Mouse (Mus musculus): ENCODE results near the gene Zdhhc24. TPM values are rescaled to one million over a fixed set of nuclear protein-coding genes. Genes with fewer than 3 reads are reported as not detected.

The Zdhhc24 gene
- polyA plus RNA-seq (2017; shearing (Covaris generic)), result 10 to 100 TPM in 1 of 2 experiments, 1 to 10 TPM in 1; 6.8 to 12.0 TPM

GRCm38 (mm10) chr19:4878405-4879323 is at the start of gene Zdhhc24:
Gene Zdhhc24 (plus strand): TSS chr19:4878668.

GRCm38 (mm10) chr19:4839149-4839548 is 39.3 kb upstream of the Zdhhc24 start, which contains the start of the genes Ccs and Ccdc87:
Gene Ccs (minus strand): TSS chr19:4839332.
Gene Ccdc87 (plus strand): TSS chr19:4839366.

GRCm38 (mm10) chr19:4854552-4855469 is 23.7 kb upstream of the Zdhhc24 start, which contains the start of gene Ctsf:
Gene Ctsf (plus strand): TSS chr19:4855130.

GRCm38 (mm10) chr19:4877785-4878184 is 683 bp upstream of the Zdhhc24 start, which contains the start of gene Actn3:
Gene Actn3 (minus strand): TSS chr19:4877909.

GRCm38 (mm10) chr19:4905979-4906794 is 27.7 kb downstream of the Zdhhc24 start, which contains the start of gene Bbs1:
Gene Bbs1 (minus strand): TSS chr19:4906628.

GRCm38 (mm10) chr19:4927904-4928531 is 49.5 kb downstream of the Zdhhc24 start, which contains the start of gene Dpp3:
Gene Dpp3 (minus strand): TSS chr19:4928287.

Other genes with a start within 250 kb of the Zdhhc24 start
- gene Gm960, start 180.0 kb upstream of the Zdhhc24 start, polyA plus RNA-seq (2017; shearing (Covaris generic)), result under 1 TPM in 1 of 2 experiments, not detected in 1; 0.74 TPM
- gene Sptbn2, start 167.5 kb upstream of the Zdhhc24 start, polyA plus RNA-seq (2017; shearing (Covaris generic)), result under 1 TPM; 0.18 to 0.80 TPM
- 10 to 100 TPM; 35.8 TPM for gene Rbm4b, start 122.2 kb upstream of the Zdhhc24 start, polyA plus RNA-seq (2017; shearing (Covaris generic))
- 10 to 100 TPM; 47.2 to 53.7 TPM for gene Rbm4, start 84.8 kb upstream of the Zdhhc24 start, polyA plus RNA-seq (2017; shearing (Covaris generic))
- 10 to 100 TPM; 24.6 to 37.9 TPM for gene Gm21992, start 67.1 kb upstream of the Zdhhc24 start, polyA plus RNA-seq (2017; shearing (Covaris generic))
- 10 to 100 TPM; 37.0 to 61.2 TPM for gene Rbm14, start 67.0 kb upstream of the Zdhhc24 start, polyA plus RNA-seq (2017; shearing (Covaris generic))
- 100 to 1,000 TPM; 132 to 164 TPM for gene Ccs, start 39.3 kb upstream of the Zdhhc24 start, polyA plus RNA-seq (2017; shearing (Covaris generic))
- under 1 TPM; 0.05 to 0.41 TPM for gene Ccdc87, start 39.3 kb upstream of the Zdhhc24 start, polyA plus RNA-seq (2017; shearing (Covaris generic))
- 1 to 10 TPM; 3.3 to 6.6 TPM for gene Ctsf, start 23.5 kb upstream of the Zdhhc24 start, polyA plus RNA-seq (2017; shearing (Covaris generic))
- under 1 TPM; 0.06 to 0.35 TPM for gene Actn3, start 759 bp upstream of the Zdhhc24 start, polyA plus RNA-seq (2017; shearing (Covaris generic))
- gene Bbs1, start 28.0 kb downstream of the Zdhhc24 start, polyA plus RNA-seq (2017; shearing (Covaris generic)), result under 1 TPM; 0.44 to 0.49 TPM
- 100 to 1,000 TPM in 1 of 2 experiments, 10 to 100 TPM in 1; 85.9 to 129 TPM for gene Dpp3, start 49.6 kb downstream of the Zdhhc24 start, polyA plus RNA-seq (2017; shearing (Covaris generic))
- gene Peli3, start 64.5 kb downstream of the Zdhhc24 start, polyA plus RNA-seq (2017; shearing (Covaris generic)), result under 1 TPM; 0.35 to 0.90 TPM
- 10 to 100 TPM; 51.3 to 68.1 TPM for gene Mrpl11, start 83.5 kb downstream of the Zdhhc24 start, polyA plus RNA-seq (2017; shearing (Covaris generic))
- under 1 TPM in 1 of 2 experiments, not detected in 1; 0.85 TPM for gene Npas4, start 111.6 kb downstream of the Zdhhc24 start, polyA plus RNA-seq (2017; shearing (Covaris generic))
- gene Slc29a2, start 145.2 kb downstream of the Zdhhc24 start, polyA plus RNA-seq (2017; shearing (Covaris generic)), result 1 to 10 TPM; 1.7 to 2.1 TPM
- 10 to 100 TPM; 12.0 to 16.9 TPM for gene B4gat1, start 160.2 kb downstream of the Zdhhc24 start, polyA plus RNA-seq (2017; shearing (Covaris generic))
- gene AC124502.3, start 160.2 kb downstream of the Zdhhc24 start, polyA plus RNA-seq (2017; shearing (Covaris generic)), result under 1 TPM; 0.57 to 0.63 TPM
- gene Brms1, start 162.7 kb downstream of the Zdhhc24 start, polyA plus RNA-seq (2017; shearing (Covaris generic)), result 10 to 100 TPM; 79.6 to 86.4 TPM
- not detected for gene Rin1, start 171.8 kb downstream of the Zdhhc24 start, polyA plus RNA-seq (2017; shearing (Covaris generic))
- under 1 TPM in 1 of 2 experiments, not detected in 1; 0.26 TPM for gene Cd248, start 189.4 kb downstream of the Zdhhc24 start, polyA plus RNA-seq (2017; shearing (Covaris generic))
- under 1 TPM in 1 of 2 experiments, not detected in 1; 0.29 TPM for gene Tmem151a, start 206.9 kb downstream of the Zdhhc24 start, polyA plus RNA-seq (2017; shearing (Covaris generic))
- gene Yif1a, start 209.9 kb downstream of the Zdhhc24 start, polyA plus RNA-seq (2017; shearing (Covaris generic)), result 10 to 100 TPM; 48.8 to 50.8 TPM
- gene Cnih2, start 219.9 kb downstream of the Zdhhc24 start, polyA plus RNA-seq (2017; shearing (Covaris generic)), result 1 to 10 TPM; 2.0 to 5.3 TPM
- 100 to 1,000 TPM; 225 to 243 TPM for gene Rab1b, start 228.4 kb downstream of the Zdhhc24 start, polyA plus RNA-seq (2017; shearing (Covaris generic))
- 1 to 10 TPM; 2.6 to 4.1 TPM for gene Klc2, start 239.9 kb downstream of the Zdhhc24 start, polyA plus RNA-seq (2017; shearing (Covaris generic))